Mouse (Mus musculus) forebrain, postnatal 0 days (tissue): Measurements from ENCODE around the gene Pde12. TPM values are rescaled to one million over a fixed set of nuclear protein-coding genes. Genes with fewer than 3 reads are reported as not detected.

ENCODE experiments used
- ATAC-seq: fragments of 200-750 bp; cut with Nextera tagmentation; 2 replicates; pipeline ENCODE4 v1.8.0; 2017; ENCODE audit warnings: mild to moderate bottlenecking, moderate library complexity
- DNase-seq: peaks from one replicate; pipeline ENCODE4 v3.0.0-alpha.2; 2015
- H3K27ac ChIP-seq: fragments of 300-500 bp; sonication (generic); 2 replicates; pipeline ENCODE4 v1.5.1; 2014; ENCODE audit warnings: low read depth, mild to moderate bottlenecking, antibody characterized with exemption, low read length, moderate library complexity, mixed read lengths
- H3K27me3 ChIP-seq: fragments of 300-500 bp; sonication (generic); 2 replicates; pipeline ENCODE4 v1.6.1; 2014; ENCODE audit warnings: mild to moderate bottlenecking, low read length, mixed read lengths; ENCODE audit not compliant: insufficient read depth
- H3K36me3 ChIP-seq: fragments of 300-500 bp; sonication (generic); 2 replicates; pipeline ENCODE4 v1.6.1; 2014; ENCODE audit warnings: mild to moderate bottlenecking, moderate library complexity; ENCODE audit not compliant: insufficient read depth
- H3K4me1 ChIP-seq: fragments of 300-500 bp; sonication (generic); 2 replicates; pipeline ENCODE4 v1.6.1; 2014; ENCODE audit warnings: antibody characterized with exemption; ENCODE audit not compliant: insufficient read depth
- H3K4me2 ChIP-seq: fragments of 300-500 bp; sonication (generic); 2 replicates; pipeline ENCODE4 v1.6.1; 2014; ENCODE audit warnings: low read depth, mild to moderate bottlenecking, moderate library complexity
- H3K4me3 ChIP-seq: fragments of 300-500 bp; sonication (generic); 2 replicates; pipeline ENCODE4 v1.5.1; 2014; ENCODE audit warnings: low read depth, low read length, mixed read lengths
- H3K9ac ChIP-seq: fragments of 300-500 bp; sonication (generic); 2 replicates; pipeline ENCODE4 v1.6.1; 2014; ENCODE audit warnings: mild to moderate bottlenecking
- H3K9me3 ChIP-seq: fragments of 300-500 bp; sonication (generic); 2 replicates; pipeline ENCODE4 v1.6.1; 2016; ENCODE audit warnings: low read length
- CTCF ChIP-seq: sonication (generic); IDR thresholded peaks from 2 replicates; pipeline ENCODE4 v1.5.1; 2016; ENCODE audit warnings: antibody characterized with exemption, control low read depth, low read depth
- WGBS: fragments of 180-500 bp; shearing (Covaris S2); extraction: QIAGEN DNeasy Blood & Tissue Kit; methylation state at CpG from one replicate; pipeline ENCODE4 v1.1.7; 2014; 5-methylcytosine and 5-hydroxymethylcytosine counted together
- polyA plus RNA-seq: library from polyadenylated mRNA; unstranded; fragments of >200 nt; fragmentation: Nextera tagmentation; extraction: Ambion mirVana; gene quantifications from 2 replicates; pipeline ENCODE4 v1.2.1, GENCODE M21; 2015
- total RNA-seq: library from RNA; depleted of rRNA; stranded (reverse); fragments of >200 nt; gene quantifications from 2 replicates; pipeline ENCODE4 v1.2.3, GENCODE M21; 2014

The Pde12 gene
- total and polyA plus RNA-seq, 2 experiments from 2014 or later, result 10.9 to 21.1 TPM

DNA sequence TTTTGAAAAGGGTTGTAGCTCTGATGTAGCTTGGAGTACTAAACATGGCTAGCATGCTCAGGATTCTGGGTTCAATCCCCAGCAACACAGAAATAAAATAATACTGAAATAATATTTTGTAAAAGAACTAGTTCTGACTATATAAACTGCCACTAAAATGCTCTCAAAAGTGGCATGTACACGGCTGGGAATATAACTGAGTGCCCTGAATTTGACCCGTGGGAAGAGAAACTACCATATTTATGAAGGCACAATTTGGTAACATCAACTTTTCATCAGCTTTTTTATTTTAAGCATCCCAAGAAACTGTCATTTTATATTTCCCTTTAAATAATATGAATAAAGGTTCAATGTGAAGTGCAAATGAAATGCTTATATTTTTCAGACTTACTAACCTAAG, 5.8 kb downstream of the Pde12 start:
- H3K9ac ChIP-seq, result no peak overlapping the region
- H3K9me3 ChIP-seq, result no peaks in the 10 kb centered on the region
- H3K4me3 ChIP-seq, result no peak overlapping the region
- ATAC-seq (no peak), DNase-seq (no peak)
- H3K4me1 ChIP-seq, result peaks cover 17% of the 10 kb centered on the region
- H3K36me3 ChIP-seq, result peaks cover 21% of the 10 kb centered on the region
- H3K27me3 ChIP-seq, result no peaks in the 10 kb centered on the region
- no peak overlapping the region for H3K27ac ChIP-seq
- 92% methylated on average over 2 of the region's 2 CpGs for WGBS
- no peak overlapping the region for H3K4me2 ChIP-seq
- no peak for TF ChIP-seq CTCF

DNA sequence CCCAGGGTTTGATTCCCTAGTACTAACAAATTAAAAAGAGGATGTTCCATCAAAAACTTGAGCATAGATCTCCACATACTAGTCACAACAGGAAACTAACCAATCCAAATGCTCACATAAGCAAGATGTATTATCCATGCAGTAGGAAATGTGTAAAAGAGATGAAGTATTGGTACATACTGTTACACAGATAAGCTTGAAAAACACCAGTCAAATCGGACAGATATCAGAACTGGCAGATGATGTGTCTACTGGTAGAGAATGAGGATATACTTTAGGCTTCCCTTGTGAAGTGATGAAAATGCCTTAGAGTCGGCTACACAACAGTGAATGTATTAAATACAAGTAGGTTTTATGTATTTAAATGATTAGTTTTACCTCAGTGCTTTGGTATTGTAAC, 7.2 kb downstream of the Pde12 start:
- WGBS, result 93% methylated on average over 2 of the region's 2 CpGs

DNA sequence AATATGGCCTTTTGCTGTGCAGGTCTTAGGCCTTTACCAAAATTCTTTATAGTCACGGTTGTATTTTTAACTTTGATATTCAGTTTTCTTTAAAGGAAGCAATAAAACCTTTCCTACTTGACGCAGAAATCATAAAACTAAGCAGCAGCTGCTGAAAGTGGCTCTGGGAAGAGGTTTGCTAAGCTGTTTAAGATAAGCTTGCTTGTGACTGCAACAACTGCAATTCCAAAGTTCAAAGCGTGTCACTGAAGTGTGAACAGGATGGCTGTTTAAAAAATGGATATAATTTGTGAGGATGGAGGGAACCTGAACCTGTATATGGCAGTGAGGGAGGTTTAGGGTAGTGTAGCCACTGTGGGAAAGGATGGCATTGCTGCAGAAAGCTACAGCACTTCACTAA, 7.7 kb downstream of the Pde12 start:
- Histone ChIP-seq H3K4me1 (peaks cover 6% of the 10 kb centered on the region; the same call in 1 of the 2 replicates), H3K36me3 (peaks cover 21% of the 10 kb centered on the region), H3K27me3 (no peaks in the 10 kb centered on the region), H3K9me3 (no peaks in the 10 kb centered on the region), H3K4me3 (no peak overlapping the region), H3K9ac (no peak overlapping the region), H3K4me2 (no peak overlapping the region), H3K27ac (no peak overlapping the region)
- WGBS, result 90% methylated on average over 3 of the region's 3 CpGs
- TF ChIP-seq CTCF, result no peak
- no peak for DNase-seq
- no peak for ATAC-seq

More for the DNA sequence above, 7.2 kb downstream of the Pde12 start:
- no peak overlapping the region for H3K4me2 ChIP-seq
- no peaks in the 10 kb centered on the region for H3K9me3 ChIP-seq
- no peaks in the 10 kb centered on the region for H3K27me3 ChIP-seq
- peaks cover 21% of the 10 kb centered on the region for H3K36me3 ChIP-seq
- H3K9ac ChIP-seq, result no peak overlapping the region
- no peak overlapping the region for H3K27ac ChIP-seq
- TF ChIP-seq CTCF, result no peak
- H3K4me3 ChIP-seq, result no peak overlapping the region
- no peak for DNase-seq
- ATAC-seq, result no peak
- peaks cover 8% of the 10 kb centered on the region; the same call in 1 of the 2 replicates for H3K4me1 ChIP-seq

DNA sequence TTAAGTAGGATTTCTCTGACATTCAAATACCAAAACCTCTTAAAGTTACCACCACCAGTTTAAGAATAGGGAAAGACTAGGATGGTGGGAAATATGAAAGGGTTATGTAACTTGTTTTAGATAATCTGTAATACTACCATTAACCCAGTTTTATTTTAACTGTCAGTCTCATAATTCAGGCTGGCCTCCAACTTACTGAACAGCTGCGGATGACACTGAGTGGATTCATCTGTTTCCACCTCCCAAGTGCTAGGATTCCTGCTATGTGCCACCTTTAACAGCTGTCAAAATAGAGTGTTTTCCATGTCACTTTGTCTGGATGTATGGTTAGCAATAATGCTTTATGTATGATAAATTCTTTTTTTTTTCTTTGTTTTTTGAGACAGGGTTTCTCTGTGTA, 9.4 kb downstream of the Pde12 start:
- H3K4me1 ChIP-seq, result no peaks in the 10 kb centered on the region
- no peak overlapping the region for H3K4me2 ChIP-seq
- ATAC-seq, result no peak
- H3K36me3 ChIP-seq, result peaks cover 22% of the 10 kb centered on the region
- no peak overlapping the region for H3K27ac ChIP-seq
- H3K9ac ChIP-seq, result no peak overlapping the region
- H3K9me3 ChIP-seq, result no peaks in the 10 kb centered on the region
- H3K27me3 ChIP-seq, result no peaks in the 10 kb centered on the region
- no peak for TF ChIP-seq CTCF
- WGBS, result 97% methylated on average over 1 of the region's 1 CpGs
- no peak for DNase-seq
- no peak overlapping the region for H3K4me3 ChIP-seq

DNA sequence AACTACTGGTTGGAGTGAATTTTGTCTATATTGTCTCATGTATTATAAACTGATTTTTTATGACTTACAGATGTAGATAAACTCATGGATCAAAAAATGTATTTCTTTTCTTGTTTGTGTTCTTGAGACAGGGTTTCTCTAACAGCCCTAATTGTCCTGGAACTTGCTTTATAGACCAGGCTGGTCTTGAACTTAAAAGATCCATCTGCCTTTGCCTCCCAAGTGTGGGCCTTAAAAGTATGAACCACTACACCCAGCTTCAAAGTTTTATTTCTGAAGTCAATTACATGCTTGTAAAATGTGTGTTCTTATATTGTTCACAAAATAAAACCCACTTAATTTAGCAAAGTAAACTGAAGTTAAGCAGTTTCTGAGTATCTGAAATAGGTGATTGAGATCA, 11.5 kb downstream of the Pde12 start:
- H3K4me1 ChIP-seq, result no peaks in the 10 kb centered on the region
- DNase-seq (no peak), ATAC-seq (no peak)
- peaks cover 32% of the 10 kb centered on the region for H3K36me3 ChIP-seq
- H3K27me3 ChIP-seq, result no peaks in the 10 kb centered on the region
- no peak overlapping the region for H3K27ac ChIP-seq
- no peak overlapping the region for H3K4me3 ChIP-seq
- TF ChIP-seq CTCF, result no peak
- no peak overlapping the region for H3K9ac ChIP-seq
- H3K9me3 ChIP-seq, result no peaks in the 10 kb centered on the region
- H3K4me2 ChIP-seq, result no peak overlapping the region

DNA sequence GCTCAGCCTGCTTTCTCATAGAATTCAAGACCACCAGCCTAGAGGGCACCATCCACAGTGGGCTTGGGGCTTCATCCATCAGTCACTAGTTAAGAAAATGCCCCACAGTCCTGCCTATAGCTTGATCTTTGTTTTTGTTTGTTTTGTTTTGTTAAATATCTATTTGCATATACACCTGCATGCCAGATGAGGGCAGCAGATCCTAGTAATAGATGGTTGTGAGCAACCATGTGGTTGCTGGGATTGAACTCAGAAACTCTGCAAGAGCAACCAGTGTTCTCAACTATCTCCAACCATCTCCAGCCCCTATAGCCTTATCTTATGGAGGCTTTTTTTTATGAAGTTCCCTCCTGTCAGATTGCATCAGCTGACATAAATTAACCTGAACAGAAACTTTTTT, 17.8 kb downstream of the Pde12 start:
- no peaks in the 10 kb centered on the region for H3K27me3 ChIP-seq
- peak; percentile 42 for TF ChIP-seq CTCF
- no peak overlapping the region for H3K4me3 ChIP-seq
- H3K4me1 ChIP-seq, result no peaks in the 10 kb centered on the region
- H3K9ac ChIP-seq, result no peak overlapping the region
- no peak for ATAC-seq
- no peak overlapping the region for H3K27ac ChIP-seq
- DNase-seq, result no peak
- H3K36me3 ChIP-seq, result peaks cover 43% of the 10 kb centered on the region
- no peak overlapping the region for H3K4me2 ChIP-seq
- H3K9me3 ChIP-seq, result no peaks in the 10 kb centered on the region

DNA sequence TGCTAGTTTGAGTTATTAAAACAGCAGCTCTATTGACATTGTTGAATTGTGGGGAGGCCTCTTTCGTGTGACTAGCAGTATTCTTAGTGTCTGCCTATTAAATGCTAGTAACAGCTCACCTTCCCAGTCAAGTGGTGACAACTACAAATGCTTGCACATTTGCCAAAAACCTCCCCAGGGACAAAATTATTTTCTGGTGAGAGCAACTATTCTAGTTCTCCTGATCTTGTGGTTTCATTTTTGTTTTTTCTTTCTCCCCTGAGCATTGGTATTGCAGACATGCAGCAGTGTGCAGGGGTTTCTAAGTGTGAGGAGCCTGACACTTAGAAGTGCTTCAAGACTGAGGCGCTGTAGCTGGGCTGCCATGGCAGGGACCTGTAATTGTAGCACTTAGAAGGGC, 21.9 kb downstream of the Pde12 start:
- Histone ChIP-seq H3K27ac (no peak overlapping the region), H3K4me1 (no peaks in the 10 kb centered on the region), H3K36me3 (peaks cover 16% of the 10 kb centered on the region), H3K9ac (no peak overlapping the region), H3K9me3 (no peaks in the 10 kb centered on the region), H3K4me2 (no peak overlapping the region), H3K4me3 (no peak overlapping the region), H3K27me3 (no peaks in the 10 kb centered on the region)
- 77% methylated on average over 2 of the region's 2 CpGs for WGBS
- TF ChIP-seq CTCF, result no peak
- no peak for ATAC-seq
- DNase-seq, result no peak
